Mouse (Mus musculus): ENCODE measurements around the gene Gm7247. TPM values are rescaled to one million over a fixed set of nuclear protein-coding genes. Genes with fewer than 3 reads are reported as not detected.
"Not testable (repeated sequence)": the region's sequence is repeated elsewhere in the genome, so short reads cannot be mapped to it uniquely, and the experiment has no call there.

The Gm7247 gene
- polyA plus RNA-seq, 1 experiment, result not detected

- Histone ChIP-seq H3K36me3 (ENCODE audit: control insufficient read depth, insufficient read depth) (no peaks in the 10 kb centered on the region), H3K4me3 (no peak overlapping the region), H3ac (ENCODE audit: control insufficient read depth, insufficient read length) (no peak overlapping the region), H3K27me3 (ENCODE audit: control insufficient read depth, insufficient read depth, insufficient read length) (no peaks in the 10 kb centered on the region), H3K4me2 (ENCODE audit: low read depth) (no peak overlapping the region), H3K79me2 (ENCODE audit: control insufficient read depth, insufficient read depth) (no peaks in the 10 kb centered on the region)
- TF ChIP-seq USF1 (IDR thresholded peaks at IDR 0.05; ENCODE audit: low read depth) (no peak), TCF12 (IDR thresholded peaks at IDR 0.05; ENCODE audit: insufficient read depth, poor library complexity, severe bottlenecking) (no peak), MYOD1 (IDR thresholded peaks at IDR 0.05; ENCODE audit: control insufficient read depth in 1 of 3, insufficient read length in 2 of 3, low read depth in 2 of 3) (no peak), REST (IDR thresholded peaks at IDR 0.05; ENCODE audit: insufficient read depth, insufficient read length) (no peak), CEBPB (IDR thresholded peaks at IDR 0.05; ENCODE audit: insufficient read depth, poor library complexity, severe bottlenecking) (no peak), POLR2A (IDR thresholded peaks at IDR 0.05; ENCODE audit: insufficient read length, low read depth) (no peak), TCF3 (IDR thresholded peaks at IDR 0.05; ENCODE audit: insufficient read length, low read depth) (no peak), SRF (IDR thresholded peaks at IDR 0.05; ENCODE audit: control insufficient read depth, insufficient read length, low read depth) (no peak), E2F4 (IDR thresholded peaks at IDR 0.05; ENCODE audit: insufficient read depth) (no peak), MYOG (IDR thresholded peaks at IDR 0.05; ENCODE audit: control insufficient read depth in 1 of 3, insufficient read depth in 1 of 3, insufficient read length in 2 of 3, low read depth in 2 of 3) (no peak), MAX (IDR thresholded peaks at IDR 0.05; ENCODE audit: low read depth) (no peak), POLR2AphosphoS2 (IDR thresholded peaks at IDR 0.05; ENCODE audit: insufficient read length, low read depth) (no peak)
Observed at GRCm38 (mm10) chr14:51388222-51388621, 26.7 kb downstream of the Gm7247 start.

- Histone ChIP-seq H3K36me3 (ENCODE audit: control insufficient read depth, insufficient read depth) (no peaks in the 10 kb centered on the region), H3K79me2 (ENCODE audit: control insufficient read depth, insufficient read depth) (no peaks in the 10 kb centered on the region), H3K4me2 (ENCODE audit: low read depth) (no peak within 1 kb of the TSS), H3K4me3 (no peak within 1 kb of the TSS), H3K27me3 (ENCODE audit: control insufficient read depth, insufficient read depth, insufficient read length) (no peaks in the 10 kb centered on the region), H3ac (ENCODE audit: control insufficient read depth, insufficient read length) (no peak within 1 kb of the TSS)
- TF ChIP-seq REST (IDR thresholded peaks at IDR 0.05; ENCODE audit: insufficient read depth, insufficient read length) (no peak), TCF3 (IDR thresholded peaks at IDR 0.05; ENCODE audit: insufficient read length, low read depth) (no peak), POLR2A (IDR thresholded peaks at IDR 0.05; ENCODE audit: insufficient read length, low read depth) (no peak), CEBPB (IDR thresholded peaks at IDR 0.05; ENCODE audit: insufficient read depth, poor library complexity, severe bottlenecking) (no peak), MYOG (IDR thresholded peaks at IDR 0.05; ENCODE audit: control insufficient read depth in 1 of 3, insufficient read depth in 1 of 3, insufficient read length in 2 of 3, low read depth in 2 of 3) (no peak), TCF12 (IDR thresholded peaks at IDR 0.05; ENCODE audit: insufficient read depth, poor library complexity, severe bottlenecking) (no peak), POLR2AphosphoS2 (IDR thresholded peaks at IDR 0.05; ENCODE audit: insufficient read length, low read depth) (no peak), E2F4 (IDR thresholded peaks at IDR 0.05; ENCODE audit: insufficient read depth) (no peak)
Observed at GRCm38 (mm10) chr14:51410520-51410919, 49.0 kb downstream of the Gm7247 start, which contains the start of gene Vmn2r88. Vmn2r88 (plus strand) TSS chr14:51410820.

DNA sequence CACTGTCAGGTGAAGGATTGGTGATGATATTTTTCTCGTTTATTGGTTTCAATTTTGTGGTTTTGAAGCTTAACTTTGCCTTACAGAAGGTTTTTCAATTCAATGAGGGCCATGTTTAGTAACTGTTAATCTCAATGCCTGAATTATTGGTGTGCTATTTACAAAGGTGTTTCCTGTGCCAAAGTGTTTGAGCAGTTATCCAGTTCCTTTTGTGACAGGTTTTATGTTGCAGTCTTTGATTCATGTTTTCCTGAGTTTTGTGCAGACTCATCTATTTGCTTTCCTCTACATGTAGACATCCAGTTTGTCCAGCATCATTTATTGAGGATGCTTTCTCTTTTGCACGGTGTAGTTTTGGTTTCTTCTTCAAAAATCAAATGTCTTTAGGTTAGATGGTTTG lies 62.3 kb downstream of the Gm7247 start:
- no peaks in the 10 kb centered on the region for H3K79me2 ChIP-seq (ENCODE audit: control insufficient read depth, insufficient read depth)
- no peak overlapping the region for H3K4me3 ChIP-seq
- no peak overlapping the region for H3ac ChIP-seq (ENCODE audit: control insufficient read depth, insufficient read length)
- no peaks in the 10 kb centered on the region for H3K27me3 ChIP-seq (ENCODE audit: control insufficient read depth, insufficient read depth, insufficient read length)
- H3K4me2 ChIP-seq (ENCODE audit: low read depth), result no peak overlapping the region
- no peaks in the 10 kb centered on the region for H3K36me3 ChIP-seq (ENCODE audit: control insufficient read depth, insufficient read depth)
- no peak for TF ChIP-seq POLR2AphosphoS2 (IDR thresholded peaks at IDR 0.05; ENCODE audit: insufficient read length, low read depth)
- no peak for TF ChIP-seq MAX (IDR thresholded peaks at IDR 0.05; ENCODE audit: low read depth)
- TF ChIP-seq MYOG (IDR thresholded peaks at IDR 0.05; ENCODE audit: control insufficient read depth in 1 of 3, insufficient read depth in 1 of 3, insufficient read length in 2 of 3, low read depth in 2 of 3), result no peak
- no peak for TF ChIP-seq MYOD1 (IDR thresholded peaks at IDR 0.05; ENCODE audit: control insufficient read depth in 1 of 3, insufficient read length in 2 of 3, low read depth in 2 of 3)
- TF ChIP-seq REST (IDR thresholded peaks at IDR 0.05; ENCODE audit: insufficient read depth, insufficient read length), result no peak
- TF ChIP-seq TCF12 (IDR thresholded peaks at IDR 0.05; ENCODE audit: insufficient read depth, poor library complexity, severe bottlenecking), result no peak
- no peak for TF ChIP-seq CEBPB (IDR thresholded peaks at IDR 0.05; ENCODE audit: insufficient read depth, poor library complexity, severe bottlenecking)
- no peak for TF ChIP-seq TCF3 (IDR thresholded peaks at IDR 0.05; ENCODE audit: insufficient read length, low read depth)
- no peak for TF ChIP-seq USF1 (IDR thresholded peaks at IDR 0.05; ENCODE audit: low read depth)
- TF ChIP-seq E2F4 (IDR thresholded peaks at IDR 0.05; ENCODE audit: insufficient read depth), result no peak
- TF ChIP-seq SRF (IDR thresholded peaks at IDR 0.05; ENCODE audit: control insufficient read depth, insufficient read length, low read depth), result no peak
- no peak for TF ChIP-seq POLR2A (IDR thresholded peaks at IDR 0.05; ENCODE audit: insufficient read length, low read depth)

DNA sequence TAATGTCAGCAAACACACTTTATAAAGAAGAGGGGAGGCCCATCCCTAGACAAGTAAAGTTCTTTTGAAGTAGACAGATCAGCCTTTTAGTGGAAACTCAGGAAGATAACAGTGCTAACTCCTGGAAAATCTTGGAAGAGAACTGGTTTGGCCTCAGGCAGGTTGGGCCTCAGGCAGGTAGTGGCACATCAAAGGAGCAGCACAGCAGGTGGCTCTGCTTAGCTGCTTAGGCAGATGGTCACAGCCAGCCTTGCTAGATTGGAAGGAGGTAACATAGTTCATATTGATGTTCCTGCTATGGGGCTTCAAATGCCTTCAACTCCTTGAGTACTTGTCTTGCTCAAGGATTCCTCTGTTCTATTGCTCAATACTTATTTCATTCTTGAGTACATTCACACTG lies 68.6 kb downstream of the Gm7247 start:
- not testable (repeated sequence) for H3K36me3 ChIP-seq (ENCODE audit: control insufficient read depth, insufficient read depth); H3K4me2 ChIP-seq (ENCODE audit: low read depth); H3K27me3 ChIP-seq (ENCODE audit: control insufficient read depth, insufficient read depth, insufficient read length); H3ac ChIP-seq (ENCODE audit: control insufficient read depth, insufficient read length); H3K79me2 ChIP-seq (ENCODE audit: control insufficient read depth, insufficient read depth); H3K4me3 ChIP-seq

GRCm38 (mm10) chr14:51434546-51434945 lies 73.0 kb downstream of the Gm7247 start:
- Histone ChIP-seq H3K27me3 (ENCODE audit: control insufficient read depth, insufficient read depth, insufficient read length) (no peaks in the 10 kb centered on the region), H3K36me3 (ENCODE audit: control insufficient read depth, insufficient read depth) (no peaks in the 10 kb centered on the region), H3K4me3 (no peak overlapping the region), H3K4me2 (ENCODE audit: low read depth) (no peak overlapping the region), H3K79me2 (ENCODE audit: control insufficient read depth, insufficient read depth) (no peaks in the 10 kb centered on the region), H3ac (ENCODE audit: control insufficient read depth, insufficient read length) (no peak overlapping the region)
- TF ChIP-seq MAX (IDR thresholded peaks at IDR 0.05; ENCODE audit: low read depth) (no peak), TCF12 (IDR thresholded peaks at IDR 0.05; ENCODE audit: insufficient read depth, poor library complexity, severe bottlenecking) (no peak), POLR2A (IDR thresholded peaks at IDR 0.05; ENCODE audit: insufficient read length, low read depth) (no peak), MYOG (IDR thresholded peaks at IDR 0.05; ENCODE audit: control insufficient read depth in 1 of 3, insufficient read depth in 1 of 3, insufficient read length in 2 of 3, low read depth in 2 of 3) (no peak), USF1 (IDR thresholded peaks at IDR 0.05; ENCODE audit: low read depth) (no peak), TCF3 (IDR thresholded peaks at IDR 0.05; ENCODE audit: insufficient read length, low read depth) (no peak), MYOD1 (IDR thresholded peaks at IDR 0.05; ENCODE audit: control insufficient read depth in 1 of 3, insufficient read length in 2 of 3, low read depth in 2 of 3) (no peak), REST (IDR thresholded peaks at IDR 0.05; ENCODE audit: insufficient read depth, insufficient read length) (no peak), SRF (IDR thresholded peaks at IDR 0.05; ENCODE audit: control insufficient read depth, insufficient read length, low read depth) (no peak), E2F4 (IDR thresholded peaks at IDR 0.05; ENCODE audit: insufficient read depth) (no peak), POLR2AphosphoS2 (IDR thresholded peaks at IDR 0.05; ENCODE audit: insufficient read length, low read depth) (no peak), CEBPB (IDR thresholded peaks at IDR 0.05; ENCODE audit: insufficient read depth, poor library complexity, severe bottlenecking) (no peak)

Measured in myocyte (in vitro differentiated cells).